Mouse (Mus musculus): Measurements from ENCODE around the gene Hist1h2af. TPM values are rescaled to one million over a fixed set of nuclear protein-coding genes. Genes with fewer than 3 reads are reported as not detected.
"Not testable (repeated sequence)": the region's sequence is repeated elsewhere in the genome, so short reads cannot be mapped to it uniquely, and the experiment has no call there.

The Hist1h2af gene
- polyA plus RNA-seq, 1 experiment: 151 TPM

- WGBS: under 1% methylated on average over 15 of the region's 15 CpGs
- Histone ChIP-seq H3K4me3 (replicated peaks; ENCODE audit: control insufficient read depth, low read depth, low read length) (peak overlapping the region; percentile 61), H3K4me1 (ENCODE audit: control insufficient read depth, insufficient read depth, low read length) (peaks cover 1% of the 10 kb centered on the region; the same call in 1 of the 2 replicates), H3K27ac (ENCODE audit: control insufficient read depth, insufficient read depth, low read depth, low read length, poor library complexity) (peak overlapping the region; percentile 60; the same call in 1 of the 2 replicates)
- TF ChIP-seq CTCF (IDR thresholded peaks at IDR 0.05; ENCODE audit: control insufficient read depth, insufficient read depth, low read length): no peak
- TF ChIP-seq POLR2A (IDR thresholded peaks at IDR 0.05; ENCODE audit: borderline replicate concordance, control insufficient read depth, low read depth, low read length): 0 out of 2 replicates have a peak, but pooled peaks have one; percentile 4
These were observed 844 bp downstream of the Hist1h2af start for GRCm38 (mm10) chr13:23534368-23535131.

GRCm38 (mm10) chr13:23535137-23536075 is 1.7 kb downstream of the Hist1h2af start, which contains the start of gene Hist1h3g:
Hist1h3g (plus strand) TSS chr13:23535422.
- TF ChIP-seq POLR2A (IDR thresholded peaks at IDR 0.05; ENCODE audit: borderline replicate concordance, control insufficient read depth, low read depth, low read length): peak; percentile 98
- Histone ChIP-seq H3K4me3 (replicated peaks; ENCODE audit: control insufficient read depth, low read depth, low read length) (peak within 1 kb of the TSS; percentile 70), H3K27ac (ENCODE audit: control insufficient read depth, insufficient read depth, low read depth, low read length, poor library complexity) (peak within 1 kb of the TSS; percentile 94)
- not testable (repeated sequence) for H3K4me1 ChIP-seq (ENCODE audit: control insufficient read depth, insufficient read depth, low read length)
- WGBS: under 1% methylated on average over 46 of the region's 62 CpGs

- peak overlapping the region; percentile 68 for H3K4me3 ChIP-seq (replicated peaks; ENCODE audit: control insufficient read depth, low read depth, low read length)
These were observed 2.5 kb downstream of the Hist1h2af start for GRCm38 (mm10) chr13:23536076-23536822.

GRCm38 (mm10) chr13:23537006-23537710 is 3.5 kb downstream of the Hist1h2af start:
- TF ChIP-seq CTCF (IDR thresholded peaks at IDR 0.05; ENCODE audit: control insufficient read depth, insufficient read depth, low read length): no peak
- TF ChIP-seq POLR2A (IDR thresholded peaks at IDR 0.05; ENCODE audit: borderline replicate concordance, control insufficient read depth, low read depth, low read length): no peak
- Histone ChIP-seq H3K4me1 (ENCODE audit: control insufficient read depth, insufficient read depth, low read length) (peaks cover 1% of the 10 kb centered on the region; the same call in 1 of the 2 replicates), H3K27ac (ENCODE audit: control insufficient read depth, insufficient read depth, low read depth, low read length, poor library complexity) (no peak overlapping the region), H3K4me3 (replicated peaks; ENCODE audit: control insufficient read depth, low read depth, low read length) (peak overlapping the region; percentile 29)
- WGBS: 69% methylated on average over 3 of the region's 3 CpGs

More at GRCm38 (mm10) chr13:23536076-23536822, 2.5 kb downstream of the Hist1h2af start:
- H3K4me1 ChIP-seq (ENCODE audit: control insufficient read depth, insufficient read depth, low read length): peaks cover 1% of the 10 kb centered on the region; the same call in 1 of the 2 replicates
- TF ChIP-seq POLR2A (IDR thresholded peaks at IDR 0.05; ENCODE audit: borderline replicate concordance, control insufficient read depth, low read depth, low read length) (no peak), CTCF (IDR thresholded peaks at IDR 0.05; ENCODE audit: control insufficient read depth, insufficient read depth, low read length) (no peak)
- WGBS: 31% methylated on average over 7 of the region's 7 CpGs
- no peak overlapping the region; the same call in 1 of the 2 replicates for H3K27ac ChIP-seq (ENCODE audit: control insufficient read depth, insufficient read depth, low read depth, low read length, poor library complexity)

- no peaks in the 10 kb centered on the region for H3K4me1 ChIP-seq (ENCODE audit: control insufficient read depth, insufficient read depth, low read length)
- WGBS: 77% methylated on average over 5 of the region's 5 CpGs
- no peak overlapping the region for H3K4me3 ChIP-seq (replicated peaks; ENCODE audit: control insufficient read depth, low read depth, low read length)
- no peak overlapping the region for H3K27ac ChIP-seq (ENCODE audit: control insufficient read depth, insufficient read depth, low read depth, low read length, poor library complexity)
- no peak for TF ChIP-seq POLR2A (IDR thresholded peaks at IDR 0.05; ENCODE audit: borderline replicate concordance, control insufficient read depth, low read depth, low read length)
- no peak for TF ChIP-seq CTCF (IDR thresholded peaks at IDR 0.05; ENCODE audit: control insufficient read depth, insufficient read depth, low read length)
These were observed 4.5 kb downstream of the Hist1h2af start for GRCm38 (mm10) chr13:23538249-23538648.

- WGBS: 65% methylated on average over 1 of the region's 1 CpGs
- H3K4me1 ChIP-seq (ENCODE audit: control insufficient read depth, insufficient read depth, low read length); H3K4me3 ChIP-seq (replicated peaks; ENCODE audit: control insufficient read depth, low read depth, low read length); H3K27ac ChIP-seq (ENCODE audit: control insufficient read depth, insufficient read depth, low read depth, low read length, poor library complexity): not testable (repeated sequence)
These were observed 6.1 kb downstream of the Hist1h2af start for GRCm38 (mm10) chr13:23539821-23540220.

GRCm38 (mm10) chr13:23541497-23541896 is 7.8 kb downstream of the Hist1h2af start:
- H3K27ac ChIP-seq (ENCODE audit: control insufficient read depth, insufficient read depth, low read depth, low read length, poor library complexity): no peak overlapping the region
- 76% methylated on average over 3 of the region's 3 CpGs for WGBS

GRCm38 (mm10) chr13:23542225-23542980 is 8.7 kb downstream of the Hist1h2af start:
- H3K4me1 ChIP-seq (ENCODE audit: control insufficient read depth, insufficient read depth, low read length): not testable (repeated sequence)
- 19% methylated on average over 3 of the region's 3 CpGs for WGBS
- Histone ChIP-seq H3K27ac (ENCODE audit: control insufficient read depth, insufficient read depth, low read depth, low read length, poor library complexity) (peak overlapping the region; percentile 98), H3K4me3 (replicated peaks; ENCODE audit: control insufficient read depth, low read depth, low read length) (peak overlapping the region; percentile 78)

More at GRCm38 (mm10) chr13:23541497-23541896, 7.8 kb downstream of the Hist1h2af start:
- TF ChIP-seq CTCF (IDR thresholded peaks at IDR 0.05; ENCODE audit: control insufficient read depth, insufficient read depth, low read length): no peak
- no peak for TF ChIP-seq POLR2A (IDR thresholded peaks at IDR 0.05; ENCODE audit: borderline replicate concordance, control insufficient read depth, low read depth, low read length)
- H3K4me3 ChIP-seq (replicated peaks; ENCODE audit: control insufficient read depth, low read depth, low read length): no peak overlapping the region
- no peaks in the 10 kb centered on the region for H3K4me1 ChIP-seq (ENCODE audit: control insufficient read depth, insufficient read depth, low read length)

All from bone marrow, adult 2 months (tissue).